Mouse (Mus musculus): ENCODE measurements around the gene Spock3.
"Not testable (repeated sequence)": the region's sequence is repeated elsewhere in the genome, so short reads cannot be mapped to it uniquely, and the experiment has no call there.

Gene Spock3

DNA sequence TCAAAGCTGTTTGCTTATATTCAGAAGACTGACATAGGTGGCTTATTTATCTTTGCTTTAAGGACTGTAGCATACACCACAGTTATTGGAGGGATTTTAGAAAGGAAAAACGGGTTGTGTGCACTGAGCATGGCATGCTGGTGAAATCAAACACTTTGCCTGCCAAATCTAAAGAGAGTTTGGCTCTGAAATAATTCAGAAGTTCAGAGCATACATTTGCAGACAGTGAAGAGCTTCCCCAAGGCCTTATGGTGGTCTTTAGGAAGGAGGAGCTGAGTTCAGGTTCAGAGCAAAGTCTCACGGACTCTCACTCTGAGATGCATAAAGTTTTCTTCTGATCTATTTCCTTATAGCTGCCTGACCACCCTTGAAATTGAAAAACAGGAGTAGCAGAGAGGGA is at the start of gene Spock3:
TSS of gene Spock3 (plus strand) at position 301 of the 400 bp plus-strand sequence.
- in situ Hi-C loops (cut with MseI, MboI): no loop called here

DNA sequence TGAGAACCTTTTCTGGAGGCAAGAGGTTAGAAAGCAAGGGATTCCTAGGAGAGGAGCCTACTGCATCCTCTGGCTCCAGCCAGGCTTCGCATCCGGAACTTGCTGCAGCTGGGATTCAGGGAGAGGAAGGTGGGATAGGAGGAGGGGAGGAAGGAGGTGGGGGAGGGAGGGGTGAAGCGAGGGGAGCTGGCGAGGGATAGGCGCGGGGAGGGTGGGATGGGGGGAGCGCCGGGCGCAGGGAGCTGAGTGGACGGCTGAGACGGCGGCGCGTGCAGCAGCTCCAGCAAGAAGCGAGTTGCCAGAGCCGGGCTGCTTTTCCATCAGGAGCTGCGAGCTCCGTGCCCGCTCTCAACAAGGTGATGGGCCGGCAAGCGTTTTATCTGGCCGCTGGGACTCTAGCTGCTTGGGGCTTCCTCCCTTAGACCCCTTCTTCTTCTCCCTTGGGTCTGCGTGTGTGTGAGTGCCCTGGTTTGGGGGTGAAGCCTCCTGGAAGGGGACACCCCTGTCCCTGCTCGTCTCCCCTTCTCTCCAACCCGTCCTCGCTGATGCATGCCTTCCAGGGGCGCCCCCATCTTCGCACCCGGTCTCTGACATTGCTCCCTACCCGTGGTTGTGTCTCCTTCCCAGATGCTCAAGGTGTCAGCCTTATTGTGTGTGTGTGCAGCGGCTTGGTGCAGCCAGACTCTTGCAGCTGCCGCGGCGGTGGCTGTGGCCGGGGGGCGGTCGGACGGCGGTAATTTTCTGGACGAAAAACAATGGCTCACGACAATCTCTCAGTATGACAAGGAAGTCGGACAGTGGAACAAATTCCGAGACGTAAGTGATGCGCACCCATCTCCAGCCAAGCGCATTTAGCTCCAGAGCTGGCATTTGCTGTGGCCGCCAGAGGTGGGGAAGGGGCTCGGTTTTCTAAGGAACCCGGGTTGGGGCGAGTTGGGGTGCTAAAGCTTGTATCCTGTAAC is 645 bp downstream of the Spock3 start:
- in situ Hi-C loops (cut with MseI, MboI): no loop called here

DNA sequence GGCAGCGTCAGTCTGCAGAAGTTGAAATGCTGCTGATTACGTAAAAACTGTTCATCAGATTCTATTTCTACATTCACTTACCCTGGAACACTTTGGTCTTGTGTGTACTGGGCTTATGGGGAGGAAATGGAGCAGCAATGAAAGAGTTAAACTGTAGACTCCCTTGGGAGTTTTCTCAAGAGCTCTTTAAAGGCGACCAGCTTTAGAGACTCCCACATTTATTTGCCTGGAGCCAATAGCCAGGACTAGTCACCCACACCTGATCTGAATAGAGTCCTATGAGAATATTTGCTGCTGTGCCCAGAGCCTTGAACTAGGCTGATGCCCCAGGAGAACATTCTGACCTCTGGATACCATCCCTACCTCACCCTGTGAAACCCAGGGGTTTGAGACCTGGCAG is 1.7 kb downstream of the Spock3 start:
- in situ Hi-C loops (cut with MseI, MboI): no loop called here

DNA sequence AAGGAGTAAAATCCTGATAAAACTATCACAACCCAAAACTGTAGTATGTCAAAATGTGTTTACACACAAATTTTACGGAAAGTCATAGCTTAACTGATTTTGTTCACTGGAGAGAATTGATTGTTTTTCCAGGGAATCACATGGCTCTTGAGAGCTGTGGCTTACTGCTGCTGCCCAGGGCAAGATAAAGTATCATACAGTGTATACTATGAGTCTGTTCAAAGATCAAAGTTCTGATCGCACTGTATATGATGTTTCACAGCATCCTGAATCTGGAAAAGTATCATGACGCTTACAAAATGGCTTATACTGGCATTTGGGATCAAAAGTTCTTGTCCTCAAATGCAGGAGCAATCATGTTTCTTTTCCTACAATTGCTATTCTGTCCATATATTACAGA is 11.8 kb downstream of the Spock3 start:
- in situ Hi-C loops (cut with MseI, MboI): no loop called here

DNA sequence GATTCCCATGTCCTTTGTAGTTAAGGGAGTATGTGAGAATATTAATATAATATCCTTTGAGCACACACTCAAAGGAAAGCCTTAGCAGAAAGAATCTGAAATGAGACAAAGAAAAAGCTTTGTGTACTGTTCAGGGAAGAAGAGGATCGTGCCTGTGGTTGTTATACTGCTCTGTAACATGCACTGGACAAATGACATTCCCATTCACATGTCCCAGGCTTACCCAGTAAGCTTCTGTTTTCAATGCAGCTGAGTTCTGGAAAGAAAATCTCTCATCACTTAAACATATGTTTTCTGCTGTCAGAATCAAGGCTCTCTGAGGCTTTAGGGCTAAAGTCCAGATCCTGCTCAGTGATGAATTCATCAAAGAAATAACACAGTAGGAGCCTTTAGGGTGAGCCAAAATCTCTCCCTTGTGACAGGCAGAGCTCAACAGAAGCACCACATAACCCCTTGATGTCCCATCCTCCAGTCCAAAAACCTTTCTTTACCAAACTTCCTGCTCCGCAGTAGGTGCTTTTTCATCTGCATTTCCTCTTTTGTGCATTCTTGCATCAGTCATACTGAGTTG is 19.1 kb downstream of the Spock3 start:
- in situ Hi-C loops (cut with MseI, MboI): no loop called here

DNA sequence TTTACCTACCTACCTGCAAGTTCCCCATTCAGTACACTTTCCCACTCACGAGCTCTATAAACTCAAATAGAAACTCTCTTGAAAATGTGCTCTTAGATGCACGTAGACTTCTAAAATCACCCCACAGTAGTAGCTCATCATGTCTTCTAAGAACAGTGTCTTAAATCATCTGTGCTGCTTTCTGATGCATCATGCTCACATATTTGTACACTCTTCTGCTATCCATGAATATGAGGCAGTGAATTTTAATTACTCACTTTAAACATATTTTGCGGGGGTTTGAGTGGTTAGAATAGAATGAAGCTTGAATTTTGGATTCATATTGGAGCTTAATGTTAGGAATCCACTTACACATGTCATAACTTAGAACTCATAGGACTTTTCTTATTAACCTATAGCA is 138.2 kb downstream of the Spock3 start:
- in situ Hi-C loops (cut with MseI, MboI): no loop called here

DNA sequence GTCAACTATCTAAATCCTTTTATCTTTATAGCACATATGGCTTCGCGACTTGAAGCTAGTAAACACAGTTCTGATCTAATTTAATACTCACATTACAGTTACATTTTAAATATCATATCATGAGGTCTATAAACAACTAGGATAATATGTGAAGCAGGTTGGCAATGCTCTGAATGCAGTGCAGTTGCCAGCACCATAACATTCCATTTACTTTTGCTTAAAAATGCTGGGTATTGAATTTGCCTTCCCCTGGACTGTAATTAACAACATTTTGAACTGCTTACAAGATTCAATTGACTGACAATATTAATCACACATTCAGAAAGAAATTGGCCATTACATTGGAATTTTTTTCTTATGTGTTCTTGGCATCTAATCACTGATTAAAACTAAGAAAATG is 147.4 kb downstream of the Spock3 start:
- in situ Hi-C loops (cut with MseI, MboI): no loop called here

DNA sequence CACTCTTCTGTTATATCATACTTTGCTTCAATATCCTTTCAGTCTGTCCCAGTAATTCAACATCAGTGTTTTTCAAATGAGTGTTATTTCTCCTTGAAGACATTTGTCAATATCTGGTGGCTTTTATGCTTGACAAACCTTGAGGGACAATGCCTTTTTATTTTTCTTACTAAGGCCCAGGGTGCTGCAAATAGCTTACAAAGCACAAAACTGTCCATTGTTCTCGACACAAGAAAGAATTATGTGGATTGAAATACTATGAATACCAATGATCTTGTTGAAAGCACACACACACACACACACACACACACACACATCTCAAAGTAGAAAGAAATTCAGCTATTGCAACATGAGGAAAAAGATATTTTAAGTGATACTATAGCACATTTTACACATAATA is 159.0 kb downstream of the Spock3 start:
- in situ Hi-C loops (cut with MseI, MboI): no loop called here

DNA sequence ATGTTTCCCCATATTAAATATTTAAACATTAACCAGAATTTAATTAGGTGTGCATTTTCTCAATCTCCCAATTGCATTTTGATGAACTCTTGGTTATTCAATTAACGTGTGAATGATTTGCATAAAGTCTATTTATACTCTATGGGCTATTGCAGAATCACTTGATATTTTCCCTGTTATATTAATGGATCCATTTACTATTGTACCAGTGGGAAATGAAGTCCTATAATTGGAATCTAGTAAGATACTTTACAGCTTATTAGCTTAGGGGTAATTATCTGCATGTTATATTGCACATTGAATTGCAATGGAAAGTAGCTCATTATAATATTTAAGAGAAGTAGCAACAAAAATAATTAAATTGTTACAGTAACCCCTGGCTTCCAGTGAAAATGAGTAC is 162.1 kb downstream of the Spock3 start:
- in situ Hi-C loops (cut with MseI, MboI): no loop called here

DNA sequence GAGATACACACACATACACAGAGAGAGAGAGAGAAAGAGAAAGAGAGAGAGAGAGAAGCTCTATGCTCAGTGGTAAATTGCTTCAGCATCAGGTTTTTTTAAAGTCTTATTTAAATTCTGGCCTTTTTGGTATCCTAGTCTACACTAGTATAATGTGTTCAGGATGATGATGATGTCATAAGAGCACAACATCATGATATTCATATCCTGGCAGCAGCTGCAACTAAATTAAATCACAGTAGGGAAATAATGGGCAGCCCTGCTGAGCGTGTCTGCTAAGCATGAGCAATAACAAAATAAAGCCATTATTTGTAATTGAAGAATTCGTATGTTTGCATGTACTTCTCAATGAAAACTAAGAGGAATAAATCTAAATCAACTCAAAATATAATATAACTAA is 169.7 kb downstream of the Spock3 start:
- in situ Hi-C loops (cut with MseI, MboI): no loop called here

DNA sequence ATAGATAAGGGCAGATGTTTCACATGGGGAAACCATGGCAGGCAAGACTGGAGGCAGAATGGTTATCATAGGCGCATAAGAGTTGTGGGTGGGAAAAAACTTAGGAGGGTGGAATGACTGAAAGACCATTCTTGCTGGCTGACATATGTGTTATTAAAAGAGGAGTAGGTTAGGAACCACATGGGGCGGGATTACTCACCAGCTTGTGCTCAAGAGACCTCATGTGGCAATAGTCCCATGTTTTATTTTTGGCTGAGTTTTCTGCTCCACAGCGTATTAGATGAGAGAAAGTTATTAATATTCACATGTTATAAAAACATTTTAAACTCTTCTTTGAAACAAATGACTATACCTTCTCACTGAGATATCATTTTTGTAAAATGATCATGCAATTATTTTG is 184.6 kb downstream of the Spock3 start:
- in situ Hi-C loops (cut with MseI, MboI): no loop called here

DNA sequence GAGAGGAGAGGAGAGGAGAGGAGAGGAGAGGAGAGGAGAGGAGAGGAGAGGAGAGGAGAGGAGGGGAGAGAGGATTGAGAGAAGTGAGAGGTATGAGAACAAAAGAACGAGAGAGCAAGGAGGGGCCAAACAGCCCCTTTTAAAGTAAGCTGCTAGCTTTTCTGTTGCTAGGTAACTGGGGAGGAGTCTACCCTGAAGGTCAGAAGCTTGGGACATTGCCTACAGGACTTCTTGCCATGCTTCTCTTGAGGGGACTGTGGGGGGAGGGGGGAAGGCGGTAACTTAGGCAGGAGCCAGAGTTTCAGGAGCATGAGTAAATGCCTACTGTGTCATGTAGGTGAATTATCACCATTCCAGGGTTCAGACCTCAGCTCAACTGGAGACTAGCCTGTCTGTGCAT is 213.1 kb downstream of the Spock3 start:
- in situ Hi-C loops (cut with MseI, MboI): not testable (repeated sequence)

DNA sequence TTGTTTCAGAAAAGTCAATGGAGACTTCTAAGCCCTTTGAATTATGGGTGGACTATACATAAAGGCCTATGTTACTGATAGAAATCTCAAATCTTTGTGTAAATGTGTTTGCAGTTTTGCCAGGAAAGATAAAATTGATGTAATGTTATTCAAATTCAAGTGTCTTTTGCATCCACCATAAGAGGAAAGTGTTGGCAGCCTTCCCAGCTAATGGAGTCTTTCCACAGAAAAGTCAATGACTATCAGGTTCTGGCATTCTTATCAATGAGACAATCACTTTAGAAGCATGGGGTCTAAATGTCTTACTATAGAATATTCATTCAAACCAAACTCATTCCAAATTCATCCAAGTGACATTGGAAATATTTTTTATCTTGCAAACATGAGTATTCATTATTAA is 214.5 kb downstream of the Spock3 start:
- in situ Hi-C loops (cut with MseI, MboI): no loop called here

DNA sequence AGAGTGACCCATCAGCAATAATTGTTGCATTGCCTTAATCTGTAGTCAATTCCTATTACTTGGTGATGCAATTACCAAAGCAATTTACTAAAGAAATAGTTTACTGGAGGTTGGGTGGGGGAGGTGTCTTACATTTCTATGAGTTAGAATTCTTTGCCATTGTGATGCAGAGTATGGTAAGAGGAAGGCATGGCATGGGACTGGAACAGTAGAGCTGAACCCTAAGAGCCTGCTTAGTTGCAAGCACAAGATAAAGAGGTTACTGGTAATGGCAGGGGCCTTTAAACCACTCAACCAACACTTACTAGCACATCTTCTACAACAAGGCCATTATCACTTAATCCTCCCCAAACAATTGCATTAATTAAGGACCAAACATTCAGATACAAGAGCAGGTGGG is 219.1 kb downstream of the Spock3 start:
- in situ Hi-C loops (cut with MseI, MboI): no loop called here

DNA sequence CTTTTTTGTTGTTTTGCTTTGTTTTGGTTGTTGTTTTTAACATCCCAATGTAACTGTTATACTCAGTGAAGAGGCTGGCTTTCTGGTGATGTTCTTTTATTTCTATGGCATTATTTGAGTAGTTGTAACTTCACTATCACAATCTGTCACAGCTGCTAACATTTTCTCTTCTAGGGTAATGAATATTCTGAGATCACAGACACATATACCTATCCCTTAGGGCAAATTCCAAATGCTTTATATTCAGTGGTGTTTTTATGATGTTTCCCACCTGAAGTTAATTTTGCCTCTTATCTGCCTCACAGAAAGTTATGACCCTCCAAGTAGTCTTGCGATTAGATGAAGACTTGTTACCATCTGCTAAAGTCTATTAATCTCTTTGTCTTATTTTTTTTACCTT is 230.5 kb downstream of the Spock3 start:
- in situ Hi-C loops (cut with MseI, MboI): no loop called here

DNA sequence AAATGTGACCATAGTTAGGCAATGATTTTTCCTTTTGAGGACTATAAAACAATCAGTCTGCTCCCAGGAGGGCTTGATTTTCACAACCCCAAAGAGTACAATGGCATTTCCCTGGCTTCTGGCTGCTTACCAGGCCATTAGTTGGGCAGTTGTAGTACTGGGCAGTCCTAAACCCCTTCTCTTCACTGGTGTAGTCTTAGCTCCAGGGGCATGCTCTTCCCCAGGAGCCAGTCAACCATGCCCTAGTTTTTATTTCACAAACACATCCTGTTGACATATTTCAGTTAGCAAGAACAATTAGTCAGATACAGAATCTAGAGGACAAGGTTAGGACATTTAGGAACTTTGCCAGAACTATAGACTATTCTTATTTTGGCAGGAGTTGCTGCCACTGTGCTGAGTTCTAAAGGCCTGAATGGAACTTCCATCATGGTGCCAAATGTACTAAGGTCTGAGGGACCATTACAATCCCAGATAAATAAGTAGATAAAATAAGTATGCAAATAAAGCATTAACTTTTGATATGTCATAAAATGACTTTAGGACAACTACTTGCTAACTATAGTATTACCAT is 308.1 kb downstream of the Spock3 start:
- in situ Hi-C loops (cut with MseI, MboI): no loop called here

DNA sequence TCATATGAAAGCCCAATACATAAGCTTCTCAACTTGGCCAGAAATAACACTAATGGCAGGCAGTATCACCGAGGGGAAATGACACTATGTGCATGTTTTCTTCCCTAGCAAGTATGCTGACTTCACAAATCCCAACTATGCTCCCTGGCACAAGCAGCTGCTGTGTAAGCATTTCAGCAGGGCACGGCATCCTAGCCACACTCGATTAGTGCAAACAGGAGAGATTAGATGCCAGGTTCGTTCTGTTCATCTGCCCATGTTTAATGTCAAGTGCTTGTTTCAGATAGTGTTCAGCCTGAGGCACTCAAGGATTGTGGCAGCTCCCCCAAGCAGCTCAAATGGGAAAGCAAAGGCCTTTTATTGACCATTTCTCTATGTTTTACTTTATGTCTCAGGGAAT is 311.7 kb downstream of the Spock3 start:
- in situ Hi-C loops (cut with MseI, MboI): no loop called here

DNA sequence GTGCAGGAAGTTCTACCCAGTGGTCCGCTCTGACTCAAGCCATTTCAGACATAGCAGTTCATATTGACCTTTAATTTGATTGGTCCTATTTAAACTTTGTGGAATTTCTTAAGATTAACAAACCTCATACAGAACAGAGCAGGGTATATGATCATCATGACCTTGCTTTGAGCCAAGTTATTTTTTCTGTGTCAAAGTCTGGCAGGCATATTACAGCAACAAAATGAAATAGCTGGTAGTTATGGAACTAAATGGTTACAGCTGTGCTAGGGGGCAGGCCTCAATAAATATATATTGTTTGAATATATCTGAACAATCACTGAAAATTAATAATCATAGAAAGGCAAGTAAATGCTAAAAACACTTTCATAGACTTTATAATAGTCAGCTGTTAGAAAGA is 384.6 kb downstream of the Spock3 start:
- in situ Hi-C loops (cut with MseI, MboI): no loop called here

DNA sequence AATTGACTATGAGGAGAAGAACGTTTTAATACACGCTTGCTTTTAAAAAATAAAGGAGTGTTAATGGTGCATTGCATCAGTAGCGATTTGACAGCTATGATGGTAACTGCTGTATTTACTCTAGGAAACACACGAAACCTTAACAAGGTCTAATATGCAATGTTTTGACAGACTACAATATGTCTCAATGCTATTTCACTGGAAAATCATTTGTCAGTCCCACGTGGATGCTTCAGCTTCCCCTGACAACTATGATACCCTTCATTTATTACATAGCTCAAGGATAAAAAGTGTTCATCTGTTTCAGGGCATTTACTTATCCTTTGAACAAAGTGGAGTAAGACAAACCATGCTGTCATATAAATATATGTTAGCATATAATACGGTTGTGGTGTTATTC is 417.8 kb downstream of the Spock3 start:
- in situ Hi-C loops (cut with MseI, MboI): no loop called here

DNA sequence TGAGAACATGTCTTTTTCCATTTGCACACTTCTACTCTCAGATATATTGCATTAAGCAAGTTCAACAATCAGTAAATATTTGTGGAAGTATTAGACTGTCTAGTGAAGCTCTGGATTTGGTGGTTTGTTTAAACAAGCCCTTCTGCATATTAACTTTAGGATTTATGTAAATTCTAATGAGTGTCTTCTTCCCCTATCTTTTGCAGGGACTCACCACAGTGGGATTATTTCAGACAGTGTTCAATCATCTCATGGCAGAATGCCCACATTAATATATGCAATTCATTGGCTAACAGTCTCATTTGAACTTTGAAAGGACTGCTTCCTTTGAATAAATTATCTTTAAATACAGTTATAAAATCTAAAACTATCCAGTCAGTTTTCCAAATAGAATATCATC is 446.9 kb downstream of the Spock3 start:
- in situ Hi-C loops (cut with MseI, MboI): no loop called here
